Mouse (Mus musculus) MEL (cell line): ENCODE measurements around the gene Ears2. TPM values are rescaled to one million over a fixed set of nuclear protein-coding genes. Genes with fewer than 3 reads are reported as not detected.

Source experiments
- DNase-seq: peaks from one replicate; pipeline ENCODE4 v3.0.0; 2011; ENCODE audit warnings: low read depth, low spot score
- H3K27ac ChIP-seq: 2 replicates; pipeline ENCODE4 v1.5.1; 2012; ENCODE audit warnings: low read depth, mild to moderate bottlenecking, control low read depth, low read length, moderate library complexity; ENCODE audit not compliant: control insufficient read depth
- H3K27me3 ChIP-seq, 2 experiments: fragments of 150-350 bp in 1 of 2; sonication (generic) in 1 of 2; 2 replicates each; pipeline ENCODE4 v1.6.1; 2012; ENCODE audit warnings: low read length in 2 of 2, mild to moderate bottlenecking in 2 of 2, improper control_type of control experiment in 1 of 2, moderate library complexity in 1 of 2; ENCODE audit not compliant: insufficient read depth in 2 of 2, control insufficient read depth in 1 of 2
- H3K36me3 ChIP-seq, 2 experiments: 2 replicates each; pipeline ENCODE4 v1.6.1; 2012 to 2014; ENCODE audit warnings: low read length in 2 of 2, improper control_type of control experiment in 1 of 2, inconsistent platforms in 1 of 2, mild to moderate bottlenecking in 1 of 2; ENCODE audit not compliant: insufficient read depth in 2 of 2, control insufficient read depth in 1 of 2
- H3K4me1 ChIP-seq, 2 experiments: fragments of 150-350 bp in 1 of 2; sonication (generic) in 1 of 2; 2 replicates each; pipeline ENCODE4 v1.6.1; 2012; ENCODE audit warnings: low read length in 2 of 2, improper control_type of control experiment in 1 of 2, mild to moderate bottlenecking in 1 of 2; ENCODE audit not compliant: insufficient read depth in 2 of 2, control insufficient read depth in 1 of 2
- H3K4me3 ChIP-seq, 2 experiments: fragments of 150-350 bp in 1 of 2; sonication (generic) in 1 of 2; 2 replicates each; pipeline ENCODE4 v1.5.1; 2012; ENCODE audit warnings: low read depth in 2 of 2, low read length in 2 of 2, mild to moderate bottlenecking in 2 of 2, moderate library complexity in 2 of 2, control low read depth in 1 of 2, improper control_type of control experiment in 1 of 2; ENCODE audit not compliant: control insufficient read depth in 1 of 2, insufficient read depth in 1 of 2
- H3K79me2 ChIP-seq: 2 replicates; pipeline ENCODE4 v1.6.1; 2012; ENCODE audit warnings: mild to moderate bottlenecking, low read length, moderate library complexity; ENCODE audit not compliant: control insufficient read depth, poor library complexity, insufficient read depth
- H3K9ac ChIP-seq: 2 replicates; pipeline ENCODE4 v1.6.1; 2012; ENCODE audit warnings: low read depth, mild to moderate bottlenecking, control low read depth, low read length, moderate library complexity; ENCODE audit not compliant: control insufficient read depth, poor library complexity, severe bottlenecking
- H3K9me3 ChIP-seq: fragments of 150-350 bp; sonication (generic); replicated peaks from 2 replicates; pipeline ENCODE4 v1.6.1; 2012; ENCODE audit warnings: mild to moderate bottlenecking, low read length, improper control_type of control experiment, moderate library complexity; ENCODE audit not compliant: insufficient read depth
- EP300 ChIP-seq, 2 experiments: IDR thresholded peaks; 2 replicates each; pipeline ENCODE4 v1.6.1; 2011; ENCODE audit warnings: improper control_type of control experiment in 2 of 2, low read length in 2 of 2, low read depth in 1 of 2, mild to moderate bottlenecking in 1 of 2
- HCFC1 ChIP-seq: IDR thresholded peaks from 2 replicates; pipeline ENCODE4 v1.6.1; 2012; ENCODE audit warnings: low read depth, mild to moderate bottlenecking, inconsistent platforms, low read length, improper control_type of control experiment, moderate library complexity
- KAT2A ChIP-seq: conservative IDR thresholded peaks from 2 replicates; pipeline ENCODE4 v1.6.1; 2012; ENCODE audit warnings: low read depth, low read length, improper control_type of control experiment, inconsistent platforms
- MYB ChIP-seq: IDR thresholded peaks from 2 replicates; pipeline ENCODE4 v1.6.1; 2011; ENCODE audit warnings: mild to moderate bottlenecking, low read depth, low read length, improper control_type of control experiment
- POLR2AphosphoS5 ChIP-seq: IDR thresholded peaks from 2 replicates; pipeline ENCODE4 v1.6.1; 2012; ENCODE audit warnings: low read depth, borderline replicate concordance, mild to moderate bottlenecking, inconsistent platforms, low read length, moderate library complexity, mixed read lengths
- SIN3A ChIP-seq: IDR thresholded peaks from 2 replicates; pipeline ENCODE4 v1.6.1; 2012; ENCODE audit warnings: low read length, improper control_type of control experiment, inconsistent platforms
- TCF12 ChIP-seq: IDR thresholded peaks from 2 replicates; pipeline ENCODE4 v1.6.1; 2014; ENCODE audit warnings: low read depth, mild to moderate bottlenecking, inconsistent platforms, low read length, improper control_type of control experiment, moderate library complexity
- UBTF ChIP-seq: IDR thresholded peaks from 2 replicates; pipeline ENCODE4 v1.6.1; 2012; ENCODE audit warnings: low read depth, mild to moderate bottlenecking, inconsistent platforms, low read length, improper control_type of control experiment, moderate library complexity, borderline replicate concordance; ENCODE audit not compliant: insufficient read depth
- ZNF384 ChIP-seq: IDR thresholded peaks from 2 replicates; pipeline ENCODE4 v1.6.1; 2012; ENCODE audit warnings: low read depth, mild to moderate bottlenecking, inconsistent platforms, low read length, improper control_type of control experiment
- polyA plus RNA-seq, 2 experiments: library from polyadenylated mRNA; stranded (reverse) in 1 of 2; unstranded in 1 of 2; fragments of >175 nt in 1 of 2; fragments of >200 nt in 1 of 2; gene quantifications; 2 replicates each; pipeline versions ENCODE4 v1.2.1 to v1.2.4; 2012; ENCODE audit warnings: low replicate concordance in 2 of 2, low read depth in 1 of 2; ENCODE audit not compliant: insufficient read length in 2 of 2, insufficient read depth in 1 of 2, missing spikeins in 1 of 2
- total RNA-seq: library from RNA; depleted of rRNA; stranded (reverse); fragments of 300-350 nt; gene quantifications from 2 replicates; pipeline ENCODE4 v1.2.3, GENCODE M21; 2012; rRNA removed

The Ears2 gene
- total and polyA plus RNA-seq, 3 experiments, result 8.8 to 12.8 TPM; not detected in 1

DNA sequence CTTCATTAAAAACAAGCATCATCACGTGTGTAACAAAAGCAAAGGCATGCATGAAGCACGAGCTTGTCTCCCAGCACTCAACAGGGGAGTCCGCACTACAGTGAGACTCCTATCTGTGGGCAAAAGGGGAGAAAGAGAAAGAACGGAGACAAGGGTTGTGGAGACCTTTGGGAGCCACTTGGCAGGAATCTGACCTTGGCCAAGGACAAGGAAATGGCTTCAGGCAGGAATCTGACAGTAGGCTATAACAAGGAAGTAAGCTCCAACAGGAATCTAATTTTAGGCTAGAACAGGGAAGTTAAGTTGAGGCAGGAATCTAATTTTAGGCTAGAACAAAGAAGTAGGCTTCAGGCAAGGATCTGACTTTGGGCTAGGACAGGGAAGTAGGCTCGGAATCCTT, 71.1 kb downstream of the Ears2 start:
- H3K9me3 ChIP-seq, result no peaks in the 10 kb centered on the region
- no peaks in the 10 kb centered on the region for H3K79me2 ChIP-seq
- no peak overlapping the region for H3K9ac ChIP-seq
- no peaks in the 10 kb centered on the region for H3K4me1 ChIP-seq
- no peak overlapping the region for H3K27ac ChIP-seq
- H3K36me3 ChIP-seq, result peaks cover 0 to 10% of the 10 kb centered on the region in 2 experiments; a peak in 2 of 4 replicates
- H3K27me3 ChIP-seq, result no peaks in the 10 kb centered on the region
- no peak overlapping the region for H3K4me3 ChIP-seq
- TF ChIP-seq HCFC1, result no peak
- no peak for TF ChIP-seq ZNF384
- TF ChIP-seq KAT2A, result no peak
- no peak for TF ChIP-seq MYB
- no peak for TF ChIP-seq SIN3A
- TF ChIP-seq POLR2AphosphoS5, result no peak
- no peak for TF ChIP-seq TCF12
- TF ChIP-seq EP300 (IDR thresholded peaks at IDR 0.05; ENCODE audit: low read depth in 1 of 2, low read length in 2 of 2), result no peak
- no peak for TF ChIP-seq UBTF
- no peak for DNase-seq

Other genes with a start within 250 kb of the Ears2 start
- gene Scnn1b, start 202.2 kb downstream of the Ears2 start, total RNA-seq, result not detected in 2 replicates
- gene Scnn1b, start 202.2 kb downstream of the Ears2 start, polyA plus RNA-seq, result not detected
- 17.1 and 17.7 TPM in 2 replicates for gene Cog7, start 85.6 kb downstream of the Ears2 start, total RNA-seq
- gene Cog7, start 85.6 kb downstream of the Ears2 start, polyA plus RNA-seq, result 10 to 100 TPM in 1 of 2 experiments, not detected in 1; 21.2 TPM
- 30.1 and 35.2 TPM in 2 replicates for gene Gga2, start 46.0 kb downstream of the Ears2 start, total RNA-seq
- gene Gga2, start 46.0 kb downstream of the Ears2 start, polyA plus RNA-seq, result 10 to 100 TPM; 29.5 to 95.3 TPM
- gene Ubfd1, start 88 bp downstream of the Ears2 start, total RNA-seq, result 29.2 and 31.2 TPM in 2 replicates
- 10 to 100 TPM in 1 of 2 experiments, not detected in 1; 33.8 TPM for gene Ubfd1, start 88 bp downstream of the Ears2 start, polyA plus RNA-seq
- gene Ndufab1, start 34.6 kb upstream of the Ears2 start, total RNA-seq, result 161 and 172 TPM in 2 replicates
- gene Ndufab1, start 34.6 kb upstream of the Ears2 start, polyA plus RNA-seq, result 100 to 1,000 TPM; 119 to 452 TPM
- 16.1 and 20.8 TPM in 2 replicates for gene Palb2, start 65.7 kb upstream of the Ears2 start, total RNA-seq
- 10 to 100 TPM in 1 of 2 experiments, not detected in 1; 17.7 TPM for gene Palb2, start 65.7 kb upstream of the Ears2 start, polyA plus RNA-seq
- gene Dctn5, start 65.8 kb upstream of the Ears2 start, total RNA-seq, result 46.6 and 54.2 TPM in 2 replicates
- gene Dctn5, start 65.8 kb upstream of the Ears2 start, polyA plus RNA-seq, result 100 to 1,000 TPM in 1 of 2 experiments, 10 to 100 TPM in 1; 71.3 to 203 TPM
- gene Plk1, start 92.2 kb upstream of the Ears2 start, total RNA-seq, result 46.7 and 67.8 TPM in 2 replicates
- gene Plk1, start 92.2 kb upstream of the Ears2 start, polyA plus RNA-seq, result 100 to 1,000 TPM; 157 to 244 TPM
- not detected in 2 replicates for gene Ern2, start 118.9 kb upstream of the Ears2 start, total RNA-seq
- gene Ern2, start 118.9 kb upstream of the Ears2 start, polyA plus RNA-seq, result not detected
- gene Chp2, start 152.2 kb upstream of the Ears2 start, total RNA-seq, result not detected in 2 replicates
- not detected for gene Chp2, start 152.2 kb upstream of the Ears2 start, polyA plus RNA-seq
- not detected in 2 replicates for gene Prkcb, start 221.5 kb upstream of the Ears2 start, total RNA-seq
- not detected for gene Prkcb, start 221.5 kb upstream of the Ears2 start, polyA plus RNA-seq